Mouse (Mus musculus): ENCODE measurements around the gene Psma5.
"Not testable (repeated sequence)": the region's sequence is repeated elsewhere in the genome, so short reads cannot be mapped to it uniquely, and the experiment has no call there.

Gene Psma5

GRCm38 (mm10) chr3:108256719-108257637, at the start of gene Psma5:
Gene Psma5 (plus strand): TSS chr3:108256926.
- in situ Hi-C loops (cut with MseI, MboI): no loop called here

- in situ Hi-C loops (cut with MseI, MboI): no loop called here
These were observed 47.7 kb upstream of the Psma5 start for GRCm38 (mm10) chr3:108209001-108209400.

- in situ Hi-C loops (cut with MseI, MboI): no loop called here
These were observed 47.2 kb upstream of the Psma5 start for GRCm38 (mm10) chr3:108209536-108209935.

- in situ Hi-C loops (cut with MseI, MboI): no loop called here
These were observed 46.6 kb upstream of the Psma5 start for GRCm38 (mm10) chr3:108209946-108210770.

GRCm38 (mm10) chr3:108210771-108211139, 46.0 kb upstream of the Psma5 start, which contains the start of gene Atxn7l2:
Gene Atxn7l2 (minus strand): TSS chr3:108210934.
- in situ Hi-C loops (cut with MseI, MboI): no loop called here

- in situ Hi-C loops (cut with MseI, MboI): no loop called here
These were observed 44.9 kb upstream of the Psma5 start for GRCm38 (mm10) chr3:108211845-108212244.

GRCm38 (mm10) chr3:108212406-108212805, 44.3 kb upstream of the Psma5 start:
- in situ Hi-C loops (cut with MseI, MboI): no loop called here

GRCm38 (mm10) chr3:108214734-108215133, 42.0 kb upstream of the Psma5 start:
- in situ Hi-C loops (cut with MseI, MboI): no loop called here

GRCm38 (mm10) chr3:108220661-108221060, 36.1 kb upstream of the Psma5 start:
- in situ Hi-C loops (cut with MseI, MboI): no loop called here

- in situ Hi-C loops (cut with MseI, MboI): no loop called here
These were observed 30.8 kb upstream of the Psma5 start for GRCm38 (mm10) chr3:108225711-108226557.

- in situ Hi-C loops (cut with MseI, MboI): no loop called here
These were observed 30.0 kb upstream of the Psma5 start, which contains the start of gene Sypl2 for GRCm38 (mm10) chr3:108226558-108227350. Gene Sypl2 (minus strand): TSS chr3:108226648.

- in situ Hi-C loops (cut with MseI, MboI): no loop called here
These were observed 29.2 kb upstream of the Psma5 start for GRCm38 (mm10) chr3:108227521-108227920.

- in situ Hi-C loops (cut with MseI, MboI): loop anchor here (10.0 kb wide), 1 partner anchor 67 kb away; no protein-coding TSS in a partner anchor
These were observed 25.1 kb upstream of the Psma5 start for GRCm38 (mm10) chr3:108231646-108232045.

- in situ Hi-C loops (cut with MseI, MboI): loop anchor here (10.0 kb wide), 1 partner anchor 73 kb away; no protein-coding TSS in a partner anchor
These were observed 19.1 kb upstream of the Psma5 start for GRCm38 (mm10) chr3:108237474-108238102.

GRCm38 (mm10) chr3:108241243-108241839, 15.4 kb upstream of the Psma5 start:
- in situ Hi-C loops (cut with MseI, MboI): no loop called here

- in situ Hi-C loops (cut with MseI, MboI): no loop called here
These were observed 9.9 kb upstream of the Psma5 start for GRCm38 (mm10) chr3:108246857-108247256.

- in situ Hi-C loops (cut with MseI, MboI): no loop called here
These were observed 1.2 kb downstream of the Psma5 start for GRCm38 (mm10) chr3:108257831-108258500.

GRCm38 (mm10) chr3:108259319-108259718, 2.6 kb downstream of the Psma5 start:
- in situ Hi-C loops (cut with MseI, MboI): no loop called here

- in situ Hi-C loops (cut with MseI, MboI): not testable (repeated sequence)
These were observed 22.8 kb downstream of the Psma5 start for GRCm38 (mm10) chr3:108279495-108279894.

Data from mouse trophoblast stem cell (cell line).